Mouse (Mus musculus): ENCODE results near the gene Psd. TPM values are rescaled to one million over a fixed set of nuclear protein-coding genes. Genes with fewer than 3 reads are reported as not detected.

The Psd gene
- polyA plus RNA-seq, 1 experiment from 2014 or later = 12.0 TPM

DNA sequence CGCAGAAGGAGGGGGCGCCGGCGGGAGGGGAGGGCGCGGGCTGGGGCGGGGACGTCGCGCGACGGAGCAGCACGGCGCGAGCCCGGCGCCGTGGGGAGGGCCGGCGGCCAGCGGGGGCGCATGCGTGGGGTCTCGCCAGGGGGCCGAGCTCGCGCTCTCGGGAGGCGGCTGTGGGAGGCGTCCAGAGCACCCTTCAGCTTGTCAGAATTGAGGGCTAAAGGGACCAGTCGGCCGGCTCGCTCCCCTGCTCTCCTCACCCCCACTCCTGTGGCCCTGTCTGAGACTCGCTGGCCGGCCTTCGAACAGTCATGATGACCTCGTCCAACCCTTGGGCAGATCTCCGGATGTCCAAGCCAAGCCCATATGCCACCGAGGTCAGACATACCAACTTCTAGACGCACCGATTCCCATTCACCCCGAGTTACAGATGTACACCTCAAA lies 8.9 kb downstream of the Psd start:
- Histone ChIP-seq H3K4me1 (replicated peaks) (peaks cover 51% of the 10 kb centered on the region), H3K36me3 (no peaks in the 10 kb centered on the region), H3K9me3 (replicated peaks) (no peaks in the 10 kb centered on the region), H3K27me3 (replicated peaks) (peaks cover 100% of the 10 kb centered on the region), H3K27ac (ENCODE audit: poor library complexity, severe bottlenecking) (no peak overlapping the region), H3K4me3 (peak overlapping the region; percentile 54), H3K9ac (peak overlapping the region; percentile 70), H3K4me2 (peak overlapping the region; percentile 78)
- ATAC-seq (ENCODE audit: insufficient number of reproducible peaks, low FRiP score) = no peak
- 2% methylated on average over 33 of the region's 42 CpGs for WGBS

DNA sequence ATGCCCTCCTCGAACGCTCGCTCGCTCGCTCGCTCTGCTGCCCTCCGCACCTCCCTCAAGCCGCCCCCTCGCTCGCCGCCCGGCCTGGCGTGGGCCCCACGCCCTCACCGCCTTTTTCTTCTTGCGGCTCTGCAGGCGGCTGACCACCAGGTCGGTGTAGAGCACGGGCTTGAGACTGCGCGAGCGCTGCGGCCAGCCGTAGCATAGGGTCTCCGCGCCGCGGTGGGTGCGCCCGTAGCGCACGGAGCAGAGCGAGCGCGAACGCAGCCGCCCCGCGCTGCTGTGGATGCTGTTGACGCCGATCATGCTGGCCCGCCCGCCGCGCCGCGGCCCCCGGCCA lies 9.4 kb downstream of the Psd start:
- no peak for ATAC-seq (ENCODE audit: insufficient number of reproducible peaks, low FRiP score)
- peaks cover 4% of the 10 kb centered on the region; the same call in 1 of the 2 replicates for H3K36me3 ChIP-seq
- peak overlapping the region; percentile 70 for H3K9ac ChIP-seq

DNA sequence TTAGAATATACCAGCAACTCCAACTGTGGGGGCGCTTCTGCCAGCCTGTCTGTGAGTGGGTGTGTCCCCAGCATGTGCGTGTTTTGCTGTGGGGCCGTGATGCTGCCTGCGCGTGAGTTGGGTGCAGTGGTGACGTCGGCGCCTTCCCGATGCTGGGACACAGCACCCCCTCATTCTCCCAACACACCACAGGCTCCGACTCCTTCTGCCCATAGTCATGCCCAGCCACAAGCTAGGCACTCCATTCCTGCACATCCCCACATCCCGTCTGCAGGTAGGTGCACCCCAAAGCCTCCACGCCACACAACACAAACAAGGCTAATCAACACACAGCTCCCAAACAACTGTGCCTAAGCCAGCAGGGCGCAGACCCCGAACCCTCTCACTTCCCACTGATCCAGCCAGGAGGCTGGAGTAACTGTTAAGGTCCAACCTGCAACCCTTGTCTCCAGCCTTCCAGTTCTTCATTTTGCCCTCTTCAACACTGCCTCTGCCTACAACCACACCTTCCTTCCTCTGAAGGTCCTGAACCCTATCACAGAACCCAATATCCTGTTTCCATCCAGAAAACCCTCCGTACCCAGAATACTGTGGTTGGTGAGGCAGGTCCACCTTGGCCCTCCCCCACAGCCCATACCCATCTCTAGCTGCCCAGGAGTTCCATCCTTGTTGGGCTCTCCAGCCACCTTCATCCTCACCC lies 10.0 kb downstream of the Psd start:
- ATAC-seq (ENCODE audit: insufficient number of reproducible peaks, low FRiP score) = no peak
- H3K9ac ChIP-seq = peak overlapping the region; percentile 70
- H3K27ac ChIP-seq (ENCODE audit: poor library complexity, severe bottlenecking) = no peak overlapping the region
- peak overlapping the region; percentile 54 for H3K4me3 ChIP-seq
- peaks cover 97% of the 10 kb centered on the region for H3K27me3 ChIP-seq (replicated peaks)
- H3K9me3 ChIP-seq (replicated peaks) = no peaks in the 10 kb centered on the region
- H3K4me1 ChIP-seq (replicated peaks) = peaks cover 51% of the 10 kb centered on the region
- WGBS = 34% methylated on average over 15 of the region's 15 CpGs
- H3K36me3 ChIP-seq = peaks cover 8% of the 10 kb centered on the region; the same call in 1 of the 2 replicates
- peak overlapping the region; percentile 78 for H3K4me2 ChIP-seq

More for the DNA sequence above, 9.4 kb downstream of the Psd start:
- Histone ChIP-seq H3K4me2 (peak overlapping the region; percentile 78), H3K27me3 (replicated peaks) (peaks cover 100% of the 10 kb centered on the region), H3K27ac (ENCODE audit: poor library complexity, severe bottlenecking) (no peak overlapping the region), H3K9me3 (replicated peaks) (no peaks in the 10 kb centered on the region), H3K4me1 (replicated peaks) (peaks cover 51% of the 10 kb centered on the region), H3K4me3 (peak overlapping the region; percentile 54)
- WGBS = 3% methylated on average over 47 of the region's 48 CpGs

DNA sequence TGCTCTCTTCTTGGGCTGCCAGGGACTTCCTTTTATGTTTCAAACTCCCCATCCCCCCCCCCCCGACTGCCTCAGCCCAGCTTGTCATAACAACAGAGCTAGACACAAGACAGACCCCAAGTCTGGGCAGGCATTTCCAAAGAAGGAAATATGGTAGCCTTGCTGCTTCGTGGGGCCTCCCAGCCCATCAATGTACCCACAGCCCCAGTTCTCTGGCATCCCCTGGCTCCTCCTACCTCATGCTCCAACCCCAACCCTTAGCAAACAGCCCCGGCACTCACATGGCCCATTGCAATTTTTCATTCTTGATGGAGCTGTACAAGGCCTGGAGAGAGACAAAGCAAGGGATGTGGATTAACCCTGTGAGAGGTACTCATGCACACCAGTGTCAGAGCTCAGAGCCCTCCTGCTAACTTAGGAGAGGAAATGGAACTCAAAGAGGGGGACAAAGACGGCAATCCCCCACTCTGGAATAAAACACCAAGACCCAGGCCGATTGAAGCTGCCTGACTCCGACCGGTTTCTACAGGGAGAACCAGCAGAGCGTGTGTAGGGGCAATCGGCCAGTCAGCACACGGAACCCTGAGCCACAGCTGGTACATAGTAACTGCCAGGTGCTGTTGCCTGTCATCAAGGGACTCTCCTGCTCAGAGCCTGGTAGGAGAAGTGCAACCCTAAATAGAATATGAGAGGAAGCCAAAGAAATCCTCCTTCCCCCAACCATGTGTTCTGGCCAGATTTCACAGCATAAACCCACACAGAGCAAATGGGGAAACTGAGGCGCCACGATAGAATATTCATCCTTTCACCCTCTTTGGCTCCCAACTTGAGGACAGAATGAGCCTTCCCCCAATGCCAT lies 11.0 kb downstream of the Psd start:
- H3K36me3 ChIP-seq = peaks cover 18% of the 10 kb centered on the region
- H3K27me3 ChIP-seq (replicated peaks) = peaks cover 97% of the 10 kb centered on the region
- no peaks in the 10 kb centered on the region for H3K9me3 ChIP-seq (replicated peaks)
- H3K4me3 ChIP-seq = peak overlapping the region; percentile 54
- no peak for ATAC-seq (ENCODE audit: insufficient number of reproducible peaks, low FRiP score)
- peaks cover 51% of the 10 kb centered on the region for H3K4me1 ChIP-seq (replicated peaks)
- WGBS = 45% methylated on average over 12 of the region's 12 CpGs
- H3K9ac ChIP-seq = peak overlapping the region; percentile 14
- H3K27ac ChIP-seq (ENCODE audit: poor library complexity, severe bottlenecking) = peak overlapping the region; percentile 53; the same call in 1 of the 2 replicates
- H3K4me2 ChIP-seq = peak overlapping the region; percentile 78

DNA sequence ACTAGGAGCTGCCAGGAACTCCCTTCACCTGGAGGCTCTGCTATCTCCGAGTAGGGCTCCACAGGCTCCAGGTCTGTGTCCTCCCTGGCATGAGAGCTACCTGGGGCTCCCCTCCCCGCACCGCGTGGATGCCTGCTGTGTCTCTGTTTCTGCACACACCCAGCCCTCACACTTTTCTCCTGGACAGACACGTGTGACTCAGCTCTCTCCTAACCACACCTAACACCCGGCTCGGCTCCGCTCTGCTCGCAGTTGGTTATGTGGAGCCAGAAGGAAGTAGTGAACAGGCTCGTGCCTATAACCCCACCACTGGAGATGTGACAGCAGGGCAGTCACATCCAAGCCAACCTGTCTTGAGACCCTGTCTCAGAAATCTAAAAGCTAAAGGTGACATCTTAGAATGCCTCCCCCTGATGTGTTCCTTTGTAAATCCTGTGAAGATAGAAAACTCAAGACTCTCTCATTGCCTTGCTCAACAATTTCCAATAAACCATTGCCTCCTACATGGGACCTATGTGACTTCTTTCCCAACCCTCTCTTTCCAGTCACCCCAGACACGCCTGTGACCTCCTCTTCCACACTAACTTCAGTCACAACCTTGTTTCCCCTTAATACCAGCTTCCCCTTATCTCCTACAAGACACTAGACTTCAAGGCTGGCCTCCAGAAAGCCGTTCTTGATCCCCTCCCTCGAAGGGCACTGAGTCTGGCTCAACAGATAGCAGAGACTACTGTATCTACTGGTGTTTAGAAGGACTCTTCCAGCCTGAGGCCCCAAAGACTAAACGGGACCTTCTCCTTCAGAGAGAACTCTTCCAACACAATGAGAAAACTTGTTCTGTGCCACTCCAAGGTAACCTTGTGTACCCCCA lies 11.8 kb downstream of the Psd start:
- Histone ChIP-seq H3K9ac (0 out of 2 replicates have a peak overlapping the region, but pooled peaks have one; percentile 18), H3K4me3 (no peak overlapping the region), H3K36me3 (peaks cover 27% of the 10 kb centered on the region), H3K4me1 (replicated peaks) (peaks cover 51% of the 10 kb centered on the region), H3K4me2 (peak overlapping the region; percentile 78), H3K27me3 (replicated peaks) (peaks cover 97% of the 10 kb centered on the region), H3K27ac (ENCODE audit: poor library complexity, severe bottlenecking) (peak overlapping the region; percentile 14; the same call in 1 of the 2 replicates), H3K9me3 (replicated peaks) (no peaks in the 10 kb centered on the region)
- no peak for ATAC-seq (ENCODE audit: insufficient number of reproducible peaks, low FRiP score)
- WGBS = 23% methylated on average over 14 of the region's 14 CpGs

DNA sequence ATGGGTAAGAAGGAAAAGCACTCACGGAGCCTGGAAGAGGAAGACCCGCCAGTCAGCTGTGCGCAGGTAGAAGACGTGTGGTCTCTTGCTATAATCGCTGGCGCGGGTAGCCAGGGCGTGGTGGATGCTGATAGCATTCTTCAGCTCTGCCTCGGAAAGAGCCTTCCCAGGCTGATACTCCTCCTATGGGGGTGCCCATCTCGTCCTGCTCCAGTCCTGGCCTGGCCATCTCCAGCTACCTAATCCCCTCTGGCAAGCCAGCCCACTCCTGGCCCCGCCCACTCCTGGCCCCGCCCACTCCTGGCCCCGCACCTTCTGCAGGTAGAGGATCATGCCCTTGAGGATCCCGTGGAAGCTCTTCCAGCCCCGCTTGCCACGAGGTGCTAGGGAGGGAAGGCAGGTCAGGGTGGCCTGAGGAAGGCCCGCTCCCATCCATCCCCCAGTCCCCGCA lies 12.8 kb downstream of the Psd start:
- H3K27ac ChIP-seq (ENCODE audit: poor library complexity, severe bottlenecking) = no peak overlapping the region
- peaks cover 51% of the 10 kb centered on the region for H3K4me1 ChIP-seq (replicated peaks)
- peaks cover 94% of the 10 kb centered on the region for H3K27me3 ChIP-seq (replicated peaks)
- no peaks in the 10 kb centered on the region for H3K9me3 ChIP-seq (replicated peaks)
- WGBS = 14% methylated on average over 18 of the region's 18 CpGs
- H3K4me2 ChIP-seq = peak overlapping the region; percentile 20; the same call in 1 of the 2 replicates
- H3K9ac ChIP-seq = no peak overlapping the region
- peaks cover 33% of the 10 kb centered on the region for H3K36me3 ChIP-seq
- ATAC-seq (ENCODE audit: insufficient number of reproducible peaks, low FRiP score) = no peak
- no peak overlapping the region for H3K4me3 ChIP-seq

DNA sequence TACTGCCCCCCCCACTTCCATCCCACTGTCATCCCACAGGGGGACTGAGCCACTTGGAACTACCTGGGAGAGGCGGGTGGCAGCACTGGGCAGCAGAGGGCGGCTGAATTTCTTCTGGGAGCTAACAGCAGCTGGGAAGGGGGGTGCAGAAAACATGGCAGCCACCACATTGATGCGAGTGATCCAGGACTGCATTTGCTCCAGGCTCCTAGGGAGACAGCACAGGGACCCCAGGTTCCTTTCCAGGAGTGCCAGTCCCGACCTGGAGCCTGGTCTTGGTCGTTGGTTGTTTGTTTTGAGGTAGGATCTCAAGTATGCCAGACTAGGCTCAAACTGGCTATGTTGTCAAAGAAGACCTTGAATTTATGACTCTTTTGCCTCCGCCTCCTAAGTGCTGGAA lies 13.4 kb downstream of the Psd start:
- Histone ChIP-seq H3K4me3 (no peak overlapping the region), H3K9me3 (replicated peaks) (no peaks in the 10 kb centered on the region), H3K9ac (no peak overlapping the region), H3K27ac (ENCODE audit: poor library complexity, severe bottlenecking) (no peak overlapping the region), H3K36me3 (peaks cover 33% of the 10 kb centered on the region), H3K4me2 (no peak overlapping the region), H3K4me1 (replicated peaks) (peaks cover 51% of the 10 kb centered on the region), H3K27me3 (replicated peaks) (peaks cover 90% of the 10 kb centered on the region)
- no peak for ATAC-seq (ENCODE audit: insufficient number of reproducible peaks, low FRiP score)
- WGBS = 69% methylated on average over 6 of the region's 6 CpGs

DNA sequence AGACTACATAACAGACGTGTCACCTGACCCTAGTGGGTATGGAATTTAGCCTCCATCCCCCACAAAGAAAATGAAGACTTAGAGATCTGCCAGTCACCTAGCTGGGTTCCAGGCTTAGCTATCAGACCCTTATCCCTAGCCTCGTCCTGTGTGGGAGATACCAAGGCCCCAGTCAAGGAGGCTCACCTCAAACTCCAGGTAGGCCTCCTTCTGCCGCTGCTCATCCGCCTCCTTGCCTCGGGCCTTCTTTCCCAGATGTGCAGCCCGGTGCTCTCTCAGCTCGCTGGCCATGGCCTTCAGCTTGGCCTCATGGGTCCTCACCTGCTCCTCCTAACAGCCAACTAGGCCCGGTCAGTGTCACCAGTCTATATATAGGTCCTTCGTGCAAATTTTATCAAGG lies 13.8 kb downstream of the Psd start:
- H3K9me3 ChIP-seq (replicated peaks) = no peaks in the 10 kb centered on the region
- peaks cover 50% of the 10 kb centered on the region for H3K4me1 ChIP-seq (replicated peaks)
- H3K27ac ChIP-seq (ENCODE audit: poor library complexity, severe bottlenecking) = no peak overlapping the region
- H3K4me3 ChIP-seq = no peak overlapping the region
- no peak overlapping the region for H3K9ac ChIP-seq
- H3K4me2 ChIP-seq = no peak overlapping the region
- WGBS = 76% methylated on average over 9 of the region's 9 CpGs
- no peak for ATAC-seq (ENCODE audit: insufficient number of reproducible peaks, low FRiP score)
- peaks cover 90% of the 10 kb centered on the region for H3K27me3 ChIP-seq (replicated peaks)
- H3K36me3 ChIP-seq = peaks cover 36% of the 10 kb centered on the region

DNA sequence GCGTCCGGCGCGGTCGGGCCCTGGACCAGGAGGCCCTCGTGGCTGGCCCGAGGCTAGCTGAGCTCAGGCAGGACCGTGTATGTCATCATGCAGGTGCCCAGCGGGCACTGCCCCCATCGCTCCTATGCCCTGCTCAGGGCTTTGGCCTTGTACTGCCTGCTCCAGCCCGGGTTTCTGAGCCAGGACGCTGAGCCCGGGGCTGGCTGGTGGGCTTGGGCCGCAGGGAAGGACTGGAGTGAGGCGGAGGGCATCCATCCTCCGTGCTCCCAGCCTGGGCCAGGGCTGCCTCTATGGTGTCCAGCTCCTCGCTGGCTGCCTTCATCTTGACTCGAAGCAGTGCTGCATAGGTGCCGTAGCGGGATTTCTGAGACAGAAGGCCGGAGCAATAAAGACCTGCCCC lies 14.4 kb downstream of the Psd start:
- Histone ChIP-seq H3K9ac (no peak overlapping the region), H3K4me3 (no peak overlapping the region), H3K27ac (ENCODE audit: poor library complexity, severe bottlenecking) (no peak overlapping the region), H3K4me2 (no peak overlapping the region), H3K4me1 (replicated peaks) (peaks cover 44% of the 10 kb centered on the region), H3K9me3 (replicated peaks) (no peaks in the 10 kb centered on the region), H3K36me3 (peaks cover 41% of the 10 kb centered on the region), H3K27me3 (replicated peaks) (peaks cover 90% of the 10 kb centered on the region)
- 89% methylated on average over 21 of the region's 21 CpGs for WGBS
- no peak for ATAC-seq (ENCODE audit: insufficient number of reproducible peaks, low FRiP score)

DNA sequence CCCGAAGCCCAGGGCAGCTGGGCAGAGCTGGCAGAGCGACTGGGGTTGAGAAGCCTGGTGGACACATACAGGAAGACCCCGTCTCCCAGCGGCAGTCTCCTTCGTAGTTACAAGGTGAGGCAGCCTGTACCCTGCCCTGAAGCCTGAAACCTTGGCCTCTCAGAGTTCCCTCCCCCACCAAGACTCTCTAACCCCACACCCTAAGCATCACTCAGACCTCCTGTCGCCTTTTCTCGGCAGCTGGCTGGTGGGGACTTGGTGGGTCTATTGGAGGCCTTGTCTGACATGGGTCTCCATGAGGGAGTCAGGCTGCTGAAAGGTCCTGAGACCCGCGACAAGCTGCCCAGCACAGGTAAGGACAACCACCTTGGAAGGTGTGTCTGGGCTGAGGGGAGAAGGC lies 15.6 kb downstream of the Psd start:
- H3K9ac ChIP-seq = no peak overlapping the region
- WGBS = 90% methylated on average over 9 of the region's 9 CpGs
- peaks cover 87% of the 10 kb centered on the region for H3K27me3 ChIP-seq (replicated peaks)
- no peak for ATAC-seq (ENCODE audit: insufficient number of reproducible peaks, low FRiP score)
- H3K4me2 ChIP-seq = no peak overlapping the region
- H3K4me3 ChIP-seq = no peak overlapping the region
- H3K4me1 ChIP-seq (replicated peaks) = peaks cover 35% of the 10 kb centered on the region
- no peak overlapping the region for H3K27ac ChIP-seq (ENCODE audit: poor library complexity, severe bottlenecking)
- H3K36me3 ChIP-seq = peaks cover 44% of the 10 kb centered on the region
- no peaks in the 10 kb centered on the region for H3K9me3 ChIP-seq (replicated peaks)

All from heart, embryonic 12.5 days (tissue).